Mouse (Mus musculus) cerebellum, postnatal 14 days (tissue): ENCODE measurements around the gene Ube3a.

Source experiments
- DNase-seq, 2 experiments: peaks; one replicate each; pipeline ENCODE4 v3.0.0; 2021; ENCODE audit warnings: mixed read lengths in 2 of 2

Ube3a gene

GRCm38 (mm10) chr7:59228045-59228865 lies at the start of gene Ube3a:
Ube3a (plus strand) TSS chr7:59228750.
- peak; percentile 98 for DNase-seq

- DNase-seq = no peak
Measured at GRCm38 (mm10) chr7:59192831-59193230, 35.7 kb upstream of the Ube3a start.

DNA sequence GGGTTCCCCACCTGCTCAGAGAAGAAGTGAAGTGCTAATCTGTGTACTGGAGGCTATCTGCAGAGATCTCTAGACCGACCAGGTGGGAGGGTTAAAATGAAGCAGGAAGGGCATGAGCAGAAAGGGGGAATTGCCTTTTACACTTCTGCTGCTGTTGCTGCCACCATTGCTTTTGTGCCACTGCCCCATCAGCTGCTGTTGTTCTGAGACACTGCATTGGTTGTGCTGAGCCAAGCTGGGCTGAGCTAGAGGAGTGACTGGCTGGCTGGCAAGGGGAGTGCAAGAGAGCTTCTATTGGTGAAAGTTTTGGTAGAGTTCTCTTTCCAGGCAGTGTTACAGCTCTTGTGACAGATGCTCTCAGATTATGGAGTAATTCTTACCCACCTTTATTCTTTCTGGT lies 13.6 kb upstream of the Ube3a start:
- DNase-seq = no peak

DNA sequence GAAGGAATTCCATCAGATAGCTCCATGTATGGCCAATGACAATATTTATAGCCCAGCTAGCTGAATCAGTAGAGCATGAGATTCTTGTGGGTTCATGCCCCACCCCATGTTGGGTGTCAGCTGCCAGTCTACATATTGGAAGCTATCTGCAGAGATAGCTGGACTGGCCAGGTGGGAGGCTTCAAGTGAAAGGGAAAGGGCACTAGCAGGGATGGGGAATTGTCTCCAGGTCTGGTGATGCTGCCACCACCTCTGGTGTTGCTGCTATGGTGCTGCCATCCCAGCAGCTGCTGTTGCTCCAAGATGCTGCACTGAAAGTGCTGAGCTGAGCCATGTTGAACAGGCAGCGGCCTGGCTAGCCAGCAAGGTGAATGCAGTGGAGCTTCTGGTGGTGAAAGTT lies 7.3 kb upstream of the Ube3a start:
- no peak for DNase-seq

DNA sequence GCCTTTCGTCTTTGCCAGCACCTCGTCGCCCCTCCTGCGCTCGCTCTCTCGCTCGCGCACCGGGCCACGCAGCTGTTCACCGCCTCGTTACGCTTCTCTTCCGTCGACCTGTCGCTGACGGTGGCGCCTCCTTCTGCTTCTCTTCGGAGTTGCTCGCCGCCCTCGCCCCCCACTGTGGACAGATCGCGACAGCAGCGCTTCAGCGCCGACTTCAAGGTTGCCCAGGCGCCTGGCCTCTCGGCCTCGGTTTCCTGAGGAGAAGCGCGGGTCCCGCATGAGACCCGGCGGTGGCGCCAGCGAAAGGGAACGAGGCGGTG lies 274 bp downstream of the Ube3a start:
- peak; percentile 92 for DNase-seq

- DNase-seq = peak; percentile 78 to 79
Measured at GRCm38 (mm10) chr7:59229183-59229911, 797 bp downstream of the Ube3a start.

GRCm38 (mm10) chr7:59230304-59230703 lies 1.8 kb downstream of the Ube3a start:
- DNase-seq = no peak

DNA sequence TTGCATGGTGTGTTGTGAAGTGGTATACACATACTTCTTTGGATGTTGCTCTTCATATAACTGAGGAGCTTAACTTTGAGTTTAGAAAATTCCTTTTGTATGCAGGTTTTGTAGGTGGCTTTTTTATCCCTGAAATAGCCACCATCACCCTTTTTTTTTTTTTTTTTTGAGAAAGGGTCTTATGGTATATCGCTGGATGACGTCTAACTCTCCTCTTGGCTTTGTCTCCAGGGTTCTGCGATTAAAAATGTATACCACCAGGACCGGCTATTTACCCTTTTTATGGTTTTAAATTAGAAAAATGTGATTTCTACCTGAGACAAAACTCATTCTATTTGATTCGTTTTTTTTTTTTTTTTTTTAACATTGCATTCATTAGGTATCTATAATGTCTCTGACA lies 2.2 kb downstream of the Ube3a start:
- no peak for DNase-seq

GRCm38 (mm10) chr7:59231960-59232359 lies 3.4 kb downstream of the Ube3a start:
- DNase-seq = no peak

- DNase-seq = no peak
Measured at GRCm38 (mm10) chr7:59234773-59235401, 6.3 kb downstream of the Ube3a start.

- DNase-seq = no peak
Measured at GRCm38 (mm10) chr7:59243257-59243656, 14.7 kb downstream of the Ube3a start.

DNA sequence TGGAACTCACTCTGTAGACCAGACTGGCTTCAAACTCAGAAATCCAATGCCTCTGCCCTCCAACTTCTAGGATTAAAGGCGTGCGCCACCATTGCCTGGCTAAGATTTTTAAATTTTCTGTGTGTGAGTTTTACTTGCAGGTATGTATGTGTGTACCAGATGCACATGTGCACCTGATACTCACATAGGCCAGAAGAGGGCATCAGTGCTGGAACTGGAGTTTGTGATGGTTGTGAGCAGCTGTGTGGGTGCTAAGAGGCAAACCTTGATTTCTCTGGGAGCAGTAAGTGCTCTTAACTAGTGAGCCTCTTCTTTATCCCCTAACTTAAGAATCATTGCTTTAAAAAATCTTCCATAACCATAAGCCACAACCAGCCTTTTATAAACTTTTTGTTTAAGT lies 17.0 kb downstream of the Ube3a start:
- no peak for DNase-seq

- DNase-seq = no peak
Measured at GRCm38 (mm10) chr7:59253373-59253772, 24.8 kb downstream of the Ube3a start.

GRCm38 (mm10) chr7:59265538-59265937 lies 37.0 kb downstream of the Ube3a start:
- DNase-seq = no peak

- DNase-seq = no peak
Measured at GRCm38 (mm10) chr7:59271775-59272174, 43.2 kb downstream of the Ube3a start.

- no peak for DNase-seq
Measured at GRCm38 (mm10) chr7:59312576-59312975, 84.0 kb downstream of the Ube3a start.

- no peak for DNase-seq
Measured at GRCm38 (mm10) chr7:59322759-59323158, 94.2 kb downstream of the Ube3a start.
